Mouse (Mus musculus) stomach, postnatal 0 days (tissue): ENCODE results near the gene Lor.

ENCODE experiments used
- CTCF ChIP-seq: IDR thresholded peaks from 2 replicates; pipeline ENCODE4 v1.5.1; 2016; ENCODE audit warnings: antibody characterized with exemption, low read depth, mild to moderate bottlenecking, moderate library complexity
- EP300 ChIP-seq: optimal IDR thresholded peaks from 2 replicates; pipeline ENCODE3; 2016; ENCODE audit warnings: antibody characterized with exemption

DNA sequence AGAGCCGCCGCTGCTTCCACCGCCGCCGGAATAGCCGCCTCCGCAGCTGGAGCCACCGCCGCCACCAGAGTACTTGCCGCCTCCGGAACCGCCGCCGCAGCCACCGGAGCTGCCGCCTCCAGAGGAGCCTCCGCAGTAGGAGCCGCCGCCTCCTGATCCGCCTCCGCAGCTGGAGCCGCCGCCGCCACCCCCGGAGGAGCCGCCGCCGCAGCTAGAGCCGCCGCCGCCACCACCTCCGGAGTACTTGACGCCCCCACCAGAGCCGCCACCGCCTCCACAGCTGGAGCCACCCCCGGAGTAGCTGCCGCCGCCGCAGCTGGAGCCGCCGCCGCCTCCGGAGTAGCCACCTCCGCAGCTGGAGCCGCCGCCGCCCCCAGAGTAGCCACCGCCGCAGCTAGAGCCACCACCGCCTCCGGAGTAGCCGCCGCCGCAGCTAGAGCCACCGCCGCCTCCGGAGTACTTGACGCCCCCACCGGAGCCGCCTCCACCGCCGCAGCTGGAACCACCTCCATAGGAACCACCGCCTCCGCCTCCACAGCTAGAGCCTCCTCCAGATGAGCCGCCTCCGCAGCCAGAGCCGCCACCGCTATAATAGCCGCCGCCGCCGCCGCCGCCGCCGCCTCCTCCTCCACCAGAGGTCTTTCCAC lies 1.5 kb downstream of the Lor start:
- no peak for TF ChIP-seq CTCF
- TF ChIP-seq EP300: no peak
